9 mouse cellular contexts compared by ENCODE assay signal in the genomic region with DNA sequence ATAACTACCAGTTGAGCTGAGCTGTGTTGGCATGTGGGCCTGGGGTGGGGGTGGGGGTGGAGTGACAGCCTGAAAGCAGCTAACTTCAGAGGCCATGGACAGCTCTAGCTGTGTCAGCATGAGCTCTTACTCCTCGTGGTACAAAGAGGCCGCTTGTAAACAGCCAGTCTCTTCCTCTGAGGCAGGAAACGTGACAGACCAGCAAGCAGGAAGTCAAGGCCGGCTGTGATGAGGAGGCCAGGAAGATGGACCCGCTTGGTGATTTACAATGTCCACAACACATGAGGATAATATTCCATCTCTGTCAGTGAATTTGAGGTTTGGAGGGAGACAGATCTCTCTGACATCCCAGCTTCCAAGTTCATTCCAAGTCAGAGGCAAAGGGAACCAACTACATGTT.
DNase-seq lines count a peak whose midpoint lies in the region; ATAC-seq and TF ChIP-seq lines count a peak whose summit lies in the region.
"Had no signal": no experiment of that assay in that cellular context is flagged by ENCODE, and none has a peak within 500 bp of the region (broad histone marks: within the 10 kb centered on the region; RNA-seq: fewer than 3 reads in every experiment).

No protein-coding gene starts in this region.

- peak in 1 of 2 experiments; percentile 44 for DNase-seq in heart, adult 2 months
- DNase-seq in neural tube, embryonic 10.5 days (ENCODE audit: extremely low spot score, low spot score): no peak
- DNase-seq in lung, embryonic 14.5 days: peak; percentile 57
- peak; percentile 36 for DNase-seq in yolk sac, embryonic 10.5 days (ENCODE audit: low spot score)
- no peak for DNase-seq in embryo, embryonic 10.5 days (ENCODE audit: low spot score)

- WGBS in heart, adult 2 months: 38% methylated on average over 5 of the region's 5 CpGs
- 40% methylated on average over 5 of the region's 5 CpGs for WGBS in heart, embryonic 11.5 days (ENCODE audit: insufficient replicate concordance)
- WGBS in neural tube, embryonic 15.5 days: 67% methylated on average over 5 of the region's 5 CpGs
- WGBS in lung, embryonic 14.5 days: 35% methylated on average over 5 of the region's 5 CpGs
- WGBS in forebrain, embryonic 15.5 days: 80% methylated on average over 5 of the region's 5 CpGs

- no peak for TF ChIP-seq CTCF in heart, adult 2 months (IDR thresholded peaks at IDR 0.05)
- TF ChIP-seq CTCF in lung, embryonic 14.5 days (IDR thresholded peaks at IDR 0.05; ENCODE audit: low read depth): no peak

- 0 out of 2 replicates have a peak, but pooled peaks have one; percentile 27 for TF ChIP-seq EP300 in heart, adult 2 months (IDR thresholded peaks at IDR 0.05; ENCODE audit: insufficient read depth, low read depth, low read length)

- H3K4me3 ChIP-seq in heart, adult 2 months: no peak overlapping the region
- H3K4me3 ChIP-seq in heart, embryonic 11.5 days (ENCODE audit: low read depth, low read length): no peak overlapping the region
- H3K4me3 ChIP-seq in neural tube, embryonic 15.5 days (replicated peaks): no peak overlapping the region
- H3K4me3 ChIP-seq in lung, embryonic 14.5 days (ENCODE audit: low read depth, low read length): no peak overlapping the region
- H3K4me3 ChIP-seq in forebrain, embryonic 15.5 days: no peak overlapping the region
- H3K4me3 ChIP-seq: intestine, embryonic 15.5 days had no signal

- no peak for ATAC-seq in heart, embryonic 11.5 days (replicated peaks; ENCODE audit: insufficient number of reproducible peaks, low FRiP score, low TSS enrichment)
- ATAC-seq in neural tube, embryonic 15.5 days (ENCODE audit: low FRiP score): no peak
- no peak; the same call in 1 of the 2 replicates for ATAC-seq in lung, embryonic 14.5 days (ENCODE audit: insufficient read depth)
- no peak for ATAC-seq in forebrain, embryonic 15.5 days (replicated peaks)
- ATAC-seq: intestine, embryonic 15.5 days had no signal

- H3K79me2 ChIP-seq in heart, adult 2 months (replicated peaks; ENCODE audit: control insufficient read depth, insufficient read depth, low read length): no peaks in the 10 kb centered on the region

- no peak overlapping the region for H3K9ac ChIP-seq in heart, adult 2 months (ENCODE audit: low read depth, low read length)
- H3K9ac ChIP-seq in heart, embryonic 11.5 days (ENCODE audit: low read depth, low read length): no peak overlapping the region
- no peak overlapping the region for H3K9ac ChIP-seq in neural tube, embryonic 15.5 days (replicated peaks)
- H3K9ac ChIP-seq in lung, embryonic 14.5 days: no peak overlapping the region
- H3K9ac ChIP-seq in forebrain, embryonic 15.5 days (replicated peaks): no peak overlapping the region
- H3K9ac ChIP-seq: intestine, embryonic 15.5 days had no signal

- peaks cover 13% of the 10 kb centered on the region for H3K4me1 ChIP-seq in heart, adult 2 months (ENCODE audit: control insufficient read depth, insufficient read depth, low read length)
- H3K4me1 ChIP-seq in heart, embryonic 11.5 days (ENCODE audit: control insufficient read depth, insufficient read depth, low read length): peaks cover 26% of the 10 kb centered on the region
- 0 out of 2 replicates have a peak, but pooled peaks cover 6% of the 10 kb centered on the region for H3K4me1 ChIP-seq in neural tube, embryonic 15.5 days
- H3K4me1 ChIP-seq in lung, embryonic 14.5 days (ENCODE audit: insufficient read depth): peaks cover 12% of the 10 kb centered on the region; the same call in 1 of the 2 replicates
- H3K4me1 ChIP-seq in forebrain, embryonic 15.5 days: 0 out of 2 replicates have a peak, but pooled peaks cover 4% of the 10 kb centered on the region

- H3K36me3 ChIP-seq in heart, adult 2 months (ENCODE audit: control insufficient read depth, insufficient read depth, low read length): no peaks in the 10 kb centered on the region
- no peaks in the 10 kb centered on the region for H3K36me3 ChIP-seq in heart, embryonic 11.5 days (ENCODE audit: control insufficient read depth, insufficient read depth, low read length)
- H3K36me3 ChIP-seq in neural tube, embryonic 15.5 days: peaks cover 59% of the 10 kb centered on the region
- peaks cover 28% of the 10 kb centered on the region for H3K36me3 ChIP-seq in lung, embryonic 14.5 days (ENCODE audit: insufficient read depth)
- H3K36me3 ChIP-seq in forebrain, embryonic 15.5 days: peaks cover 52% of the 10 kb centered on the region
- H3K36me3 ChIP-seq: intestine, embryonic 15.5 days had no signal

- H3K27me3 ChIP-seq in heart, adult 2 months (ENCODE audit: control insufficient read depth, insufficient read depth, low read length): no peaks in the 10 kb centered on the region
- no peaks in the 10 kb centered on the region for H3K27me3 ChIP-seq in heart, embryonic 11.5 days (ENCODE audit: control insufficient read depth, insufficient read depth, low read length)
- no peaks in the 10 kb centered on the region for H3K27me3 ChIP-seq in neural tube, embryonic 15.5 days (replicated peaks)
- no peaks in the 10 kb centered on the region for H3K27me3 ChIP-seq in lung, embryonic 14.5 days (ENCODE audit: insufficient read depth, low read length)
- no peaks in the 10 kb centered on the region for H3K27me3 ChIP-seq in forebrain, embryonic 15.5 days
- H3K27me3 ChIP-seq: intestine, embryonic 15.5 days had no signal

- H3K9me3 ChIP-seq in heart, embryonic 11.5 days (replicated peaks; ENCODE audit: control insufficient read depth, low read length): no peaks in the 10 kb centered on the region
- no peaks in the 10 kb centered on the region for H3K9me3 ChIP-seq in neural tube, embryonic 15.5 days (replicated peaks)
- H3K9me3 ChIP-seq in lung, embryonic 14.5 days (ENCODE audit: low read depth, low read length): no peaks in the 10 kb centered on the region
- no peaks in the 10 kb centered on the region for H3K9me3 ChIP-seq in forebrain, embryonic 15.5 days
- H3K9me3 ChIP-seq: intestine, embryonic 15.5 days had no signal

- peak overlapping the region; percentile 82 for H3K27ac ChIP-seq in heart, adult 2 months
- no peak overlapping the region for H3K27ac ChIP-seq in heart, embryonic 11.5 days (ENCODE audit: low read depth, low read length)
- H3K27ac ChIP-seq in neural tube, embryonic 15.5 days (replicated peaks): 0 out of 2 replicates have a peak overlapping the region, but pooled peaks have one; percentile 9
- peak overlapping the region; percentile 69 for H3K27ac ChIP-seq in lung, embryonic 14.5 days (ENCODE audit: low read depth)
- H3K27ac ChIP-seq in forebrain, embryonic 15.5 days (replicated peaks): no peak overlapping the region
- H3K27ac ChIP-seq: intestine, embryonic 15.5 days had no signal

- intact Hi-C loops in heart, adult 2 months (cut with DNase I): no loop called here

- TF ChIP-seq POLR2A in heart, adult 2 months (IDR thresholded peaks at IDR 0.05; ENCODE audit: insufficient read depth, low read depth, low read length): no peak

- no peak overlapping the region for H3K4me2 ChIP-seq in heart, embryonic 11.5 days
- H3K4me2 ChIP-seq in neural tube, embryonic 15.5 days: no peak overlapping the region
- H3K4me2 ChIP-seq in lung, embryonic 14.5 days: no peak overlapping the region
- H3K4me2 ChIP-seq in forebrain, embryonic 15.5 days (replicated peaks): no peak overlapping the region
- H3K4me2 ChIP-seq: intestine, embryonic 15.5 days had no signal

Comparison
In these comparisons a context has a peak if more than half of its experiments do, and no peak if none do; other contexts are left out.
1. H3K27ac ChIP-seq: peak in heart, adult 2 months (single experiment), neural tube, embryonic 15.5 days (single experiment) and lung, embryonic 14.5 days (single experiment); none in heart, embryonic 11.5 days (single experiment) and forebrain, embryonic 15.5 days (single experiment).
2. DNase-seq: peak in lung, embryonic 14.5 days (single experiment) and yolk sac, embryonic 10.5 days (single experiment); none in neural tube, embryonic 10.5 days (single experiment) and embryo, embryonic 10.5 days (single experiment).